ENCODE assay signal across 22 mouse cellular contexts in genomic region chr11:5989954-5990593, GRCm38 (mm10). TPM values are rescaled to one million over a fixed set of nuclear protein-coding genes. Genes with fewer than 3 reads are reported as not detected.
DNase-seq lines count a peak whose midpoint lies in the region; TF ChIP-seq lines count a peak whose summit lies in the region.
"Had no signal": no experiment of that assay in that cellular context is flagged by ENCODE, and none has a peak within 500 bp of the region (broad histone marks: within the 10 kb centered on the region; RNA-seq: fewer than 3 reads in every experiment).

No protein-coding gene starts in this region.

- WGBS in cerebellum, adult 2 months = 31% methylated on average over 16 of the region's 16 CpGs

- no peak for TF ChIP-seq CTCF in cerebellum, adult 2 months (IDR thresholded peaks at IDR 0.05; ENCODE audit: borderline replicate concordance, insufficient read depth, low read depth, low read length)

- H3K27ac ChIP-seq in cerebellum, adult 2 months (ENCODE audit: insufficient read depth, low read length) = peak overlapping the region; percentile 57
- H3K27ac ChIP-seq: embryonic facial prominence, embryonic 10.5 days; embryonic facial prominence, embryonic 13.5 days; forebrain, embryonic 12.5 days; forebrain, embryonic 15.5 days; heart, adult 2 months; heart, embryonic 10.5 days; heart, embryonic 13.5 days; hindbrain, embryonic 14.5 days; hindbrain, postnatal 0 days had no signal

- TF ChIP-seq POLR2A in cerebellum, adult 2 months (IDR thresholded peaks at IDR 0.05; ENCODE audit: borderline replicate concordance, insufficient read depth, low read length) = no peak

- no peaks in the 10 kb centered on the region for H3K27me3 ChIP-seq in cerebellum, adult 2 months (ENCODE audit: control insufficient read depth, insufficient read depth, low read length)
- H3K27me3 ChIP-seq: CH12.LX; embryonic facial prominence, embryonic 13.5 days; forebrain, embryonic 12.5 days; forebrain, embryonic 15.5 days; Patski had no signal

- peaks cover 63% of the 10 kb centered on the region for H3K4me1 ChIP-seq in cerebellum, adult 2 months (ENCODE audit: control insufficient read depth, insufficient read depth, low read length)
- H3K4me1 ChIP-seq: embryonic facial prominence, embryonic 10.5 days; embryonic facial prominence, embryonic 13.5 days; forebrain, embryonic 12.5 days; forebrain, embryonic 15.5 days; heart, embryonic 13.5 days had no signal

- DNase-seq in cerebellum, adult 11 months = peak; percentile 54
- no peak for DNase-seq in cerebellum, postnatal 10 days
- DNase-seq in cerebellum, adult 2 months = peak; percentile 71 to 79
- DNase-seq in cerebellum, postnatal 36 days = no peak
- peak; percentile 77 for DNase-seq in brain, adult 2 months (ENCODE audit: low read depth, low spot score)
- DNase-seq in cerebellum, adult 9-11 months = peak; percentile 79
- no peak for DNase-seq in retina, embryonic 14.5 days (ENCODE audit: low spot score)
- DNase-seq: gastrocnemius, postnatal 25 days had no signal

- no peak overlapping the region for H3K4me3 ChIP-seq in cerebellum, adult 2 months (replicated peaks; ENCODE audit: insufficient read depth, low read depth, low read length)
- H3K4me3 ChIP-seq: embryonic facial prominence, embryonic 10.5 days; embryonic facial prominence, embryonic 13.5 days; erythroblast, embryonic 14.5 days; forebrain, embryonic 12.5 days; forebrain, embryonic 15.5 days; heart, adult 2 months; heart, embryonic 10.5 days; heart, embryonic 13.5 days had no signal

RNA-seq across cellular contexts. Expression of gene Ykt6, which starts 34.6 kb away (rescaled TPM):
- polyA plus RNA-seq in cerebellum, adult 2 months (2012; rRNA removed) = 54.2 and 54.9 TPM in 2 replicates

RNA-seq across cellular contexts. Expression of gene Gck, which starts 40.2 kb away (rescaled TPM):
- 0.74 and 1.1 TPM in 2 replicates for polyA plus RNA-seq in cerebellum, adult 2 months (2012; rRNA removed)
- polyA plus RNA-seq: erythroblast, embryonic 14.5 days; G1E; inflammation-experienced regulatory T-cells, adult 6 months had no signal

Comparison
In these comparisons a context has a peak if more than half of its experiments do, and no peak if none do; other contexts are left out.
1. DNase-seq: peak in cerebellum, adult 11 months (single experiment), cerebellum, adult 2 months (2 of 2), brain, adult 2 months (single experiment) and cerebellum, adult 9-11 months (single experiment); none in cerebellum, postnatal 10 days (0 of 2), cerebellum, postnatal 36 days (0 of 2) and retina, embryonic 14.5 days (single experiment).